Mouse (Mus musculus): ENCODE results near the gene Araf.

The Araf gene

GRCm38 (mm10) chrX:20848256-20848984 is 50.8 kb downstream of the Araf start:
- peak; percentile 92 for DNase-seq (ENCODE audit: low read depth, low spot score)

- DNase-seq (ENCODE audit: low read depth, low spot score), result no peak
These were observed 56.2 kb downstream of the Araf start for GRCm38 (mm10) chrX:20853794-20854193.

GRCm38 (mm10) chrX:20861453-20862104 is 64.0 kb downstream of the Araf start:
- DNase-seq (ENCODE audit: low read depth, low spot score), result no peak

GRCm38 (mm10) chrX:20862105-20863065 is 64.8 kb downstream of the Araf start:
- DNase-seq (ENCODE audit: low read depth, low spot score), result no peak

- no peak for DNase-seq (ENCODE audit: low read depth, low spot score)
These were observed 65.8 kb downstream of the Araf start for GRCm38 (mm10) chrX:20863161-20864101.

- no peak for DNase-seq (ENCODE audit: low read depth, low spot score)
These were observed 70.5 kb downstream of the Araf start for GRCm38 (mm10) chrX:20868091-20868490.

GRCm38 (mm10) chrX:20869203-20869602 is 71.6 kb downstream of the Araf start:
- DNase-seq (ENCODE audit: low read depth, low spot score), result no peak

GRCm38 (mm10) chrX:20869962-20870513 is 72.4 kb downstream of the Araf start, which contains the start of gene Timp1:
Gene Timp1, plus strand, starts transcription at chrX:20870166.
- no peak for DNase-seq (ENCODE audit: low read depth, low spot score)

GRCm38 (mm10) chrX:20872928-20873500 is 75.4 kb downstream of the Araf start:
- no peak for DNase-seq (ENCODE audit: low read depth, low spot score)

GRCm38 (mm10) chrX:20875241-20875640 is 77.6 kb downstream of the Araf start:
- no peak for DNase-seq (ENCODE audit: low read depth, low spot score)

- DNase-seq (ENCODE audit: low read depth, low spot score), result no peak
These were observed 112.5 kb downstream of the Araf start for GRCm38 (mm10) chrX:20910074-20910473.

Measured in brain, embryonic 18.5 days (tissue).